Mouse (Mus musculus): ENCODE measurements around the gene Tesk1. TPM values are rescaled to one million over a fixed set of nuclear protein-coding genes. Genes with fewer than 3 reads are reported as not detected.

The Tesk1 gene
- polyA plus RNA-seq, 1 experiment = 1.6 TPM

DNA sequence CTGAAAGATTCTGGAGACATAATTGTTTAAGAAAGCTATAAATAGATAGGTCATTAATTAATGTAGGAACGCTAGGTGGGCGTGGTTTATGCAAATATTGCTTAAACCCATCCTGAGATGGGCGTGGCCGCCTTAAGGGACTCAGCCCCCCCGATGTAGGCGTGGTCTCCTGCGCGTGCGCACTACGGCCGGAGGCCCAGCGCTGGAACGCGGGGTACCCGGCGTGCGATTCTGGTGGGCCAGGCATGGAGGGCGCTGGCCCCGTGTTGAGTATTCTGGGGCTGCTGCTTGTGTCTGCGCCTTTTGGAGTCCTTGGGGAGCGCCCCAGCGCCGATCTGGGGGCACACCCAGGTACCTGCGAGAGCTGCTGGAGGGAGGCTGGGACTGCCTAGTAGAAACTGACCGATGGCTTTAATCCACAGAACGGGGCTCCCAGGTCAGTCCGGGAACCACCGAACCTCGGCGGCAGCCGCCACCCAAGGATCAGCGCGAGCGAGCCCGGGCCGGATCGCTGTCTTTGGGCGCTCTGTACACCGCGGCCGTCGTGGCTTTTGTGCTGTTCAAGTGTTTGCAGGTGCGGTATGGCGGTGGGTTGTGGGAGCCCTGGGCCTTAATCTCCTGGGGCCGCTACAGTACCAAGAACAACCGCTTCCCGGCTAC lies 51.6 kb downstream of the Tesk1 start:
- H3K9me3 ChIP-seq (ENCODE audit: control insufficient read depth, low read length) = no peaks in the 10 kb centered on the region
- H3K27me3 ChIP-seq (ENCODE audit: control insufficient read depth) = no peaks in the 10 kb centered on the region
- TF ChIP-seq GATA1 (IDR thresholded peaks at IDR 0.05; ENCODE audit: low read length) = no peak
- TF ChIP-seq TAL1 (IDR thresholded peaks at IDR 0.05; ENCODE audit: low read length) = no peak
- H3K36me3 ChIP-seq (ENCODE audit: control insufficient read depth) = peaks cover 37% of the 10 kb centered on the region
- peaks cover 81% of the 10 kb centered on the region for H3K4me1 ChIP-seq (ENCODE audit: control insufficient read depth)
- peak overlapping the region; percentile 81 for H3K4me3 ChIP-seq (replicated peaks)

DNA sequence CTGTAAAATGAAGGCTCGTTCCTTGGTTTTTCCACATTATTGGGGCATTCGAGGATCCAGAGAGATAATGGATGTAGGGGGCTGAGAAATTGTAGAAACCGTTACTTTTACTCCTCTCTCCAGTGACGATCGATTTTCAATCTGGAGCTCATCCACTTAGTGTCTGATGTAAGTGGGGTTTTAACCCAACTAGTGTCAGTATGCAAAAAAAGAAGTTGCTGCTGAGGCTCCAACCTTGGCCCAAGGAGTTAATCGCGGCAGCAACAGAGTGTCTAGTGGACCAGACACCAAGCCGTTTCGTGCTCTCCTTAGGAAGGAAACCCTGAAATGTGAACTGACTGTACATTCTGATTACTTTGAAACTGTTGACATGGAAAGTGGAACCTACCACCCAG lies 52.1 kb downstream of the Tesk1 start:
- TF ChIP-seq TAL1 (IDR thresholded peaks at IDR 0.05; ENCODE audit: low read length) (no peak), GATA1 (IDR thresholded peaks at IDR 0.05; ENCODE audit: low read length) (no peak)
- Histone ChIP-seq H3K9me3 (ENCODE audit: control insufficient read depth, low read length) (no peaks in the 10 kb centered on the region), H3K36me3 (ENCODE audit: control insufficient read depth) (peaks cover 42% of the 10 kb centered on the region), H3K4me1 (ENCODE audit: control insufficient read depth) (peaks cover 83% of the 10 kb centered on the region), H3K4me3 (replicated peaks) (peak overlapping the region; percentile 81), H3K27me3 (ENCODE audit: control insufficient read depth) (no peaks in the 10 kb centered on the region)

DNA sequence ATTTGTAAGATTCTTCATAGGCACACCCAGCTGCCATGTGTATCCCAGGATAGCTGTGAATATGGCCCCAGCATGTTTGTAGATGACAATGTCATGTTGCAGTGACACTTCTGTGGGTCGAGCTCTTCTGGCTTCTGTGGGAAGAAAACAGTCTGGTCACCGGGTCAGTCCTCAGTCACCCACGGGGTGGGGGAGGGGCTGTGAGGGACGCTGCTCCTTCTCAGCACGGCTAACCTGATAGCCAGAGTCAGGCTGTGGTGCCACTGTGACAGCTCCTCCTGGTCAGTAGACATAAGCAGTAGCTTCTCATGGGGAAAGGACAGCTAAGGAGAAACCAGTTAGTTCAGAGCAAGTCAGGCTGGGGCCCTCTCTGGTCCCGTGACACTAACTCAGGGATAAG lies 54.8 kb downstream of the Tesk1 start:
- H3K9me3 ChIP-seq (ENCODE audit: control insufficient read depth, low read length) = no peaks in the 10 kb centered on the region
- H3K36me3 ChIP-seq (ENCODE audit: control insufficient read depth) = peaks cover 43% of the 10 kb centered on the region
- TF ChIP-seq GATA1 (IDR thresholded peaks at IDR 0.05; ENCODE audit: low read length) (no peak), TAL1 (IDR thresholded peaks at IDR 0.05; ENCODE audit: low read length) (no peak)
- no peak overlapping the region for H3K4me3 ChIP-seq (replicated peaks)
- peaks cover 75% of the 10 kb centered on the region for H3K4me1 ChIP-seq (ENCODE audit: control insufficient read depth)
- no peaks in the 10 kb centered on the region for H3K27me3 ChIP-seq (ENCODE audit: control insufficient read depth)

DNA sequence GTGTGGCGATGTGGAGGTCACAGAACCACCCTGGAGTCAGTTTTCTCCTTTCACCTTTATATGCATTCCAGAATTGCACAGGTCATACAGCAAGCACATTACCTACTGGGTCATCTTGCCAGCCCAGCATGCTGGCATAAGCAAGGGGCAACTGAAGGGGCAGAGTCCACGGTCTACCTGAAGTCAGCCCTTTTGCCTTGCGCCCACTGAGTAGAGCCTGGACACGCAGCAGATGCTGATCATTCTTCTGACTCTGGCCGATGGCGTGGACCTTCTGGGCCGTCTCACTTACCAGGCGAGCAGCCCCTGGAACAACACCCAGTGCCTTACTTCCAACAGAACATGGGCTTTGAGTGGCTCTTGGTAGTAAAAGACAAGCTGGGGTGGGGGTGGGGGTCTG lies 55.7 kb downstream of the Tesk1 start:
- Histone ChIP-seq H3K9me3 (ENCODE audit: control insufficient read depth, low read length) (no peaks in the 10 kb centered on the region), H3K4me3 (replicated peaks) (peak overlapping the region; percentile 91), H3K36me3 (ENCODE audit: control insufficient read depth) (peaks cover 43% of the 10 kb centered on the region), H3K27me3 (ENCODE audit: control insufficient read depth) (no peaks in the 10 kb centered on the region), H3K4me1 (ENCODE audit: control insufficient read depth) (peaks cover 69% of the 10 kb centered on the region)
- no peak for TF ChIP-seq GATA1 (IDR thresholded peaks at IDR 0.05; ENCODE audit: low read length)
- no peak for TF ChIP-seq TAL1 (IDR thresholded peaks at IDR 0.05; ENCODE audit: low read length)

Other genes with a start within 250 kb of the Tesk1 start
- gene Atp8b5, start 174.8 kb upstream of the Tesk1 start, polyA plus RNA-seq (2012) = not detected in 2 replicates
- 0.03 TPM in 1 of 2 replicates, not detected in the other for gene Rusc2, start 60.0 kb upstream of the Tesk1 start, polyA plus RNA-seq (2012)
- 0.05 and 0.10 TPM in 2 replicates for gene Fam166b, start 12.8 kb upstream of the Tesk1 start, polyA plus RNA-seq (2012)
- gene Cd72, start 12.7 kb downstream of the Tesk1 start, polyA plus RNA-seq (2012) = 0.09 TPM in 1 of 2 replicates, not detected in the other
- gene Sit1, start 41.8 kb downstream of the Tesk1 start, polyA plus RNA-seq (2012) = not detected in 2 replicates
- gene Ccdc107, start 51.0 kb downstream of the Tesk1 start, polyA plus RNA-seq (2012) = 10.5 and 12.4 TPM in 2 replicates
- 9.4 and 10.5 TPM in 2 replicates for gene Arhgef39, start 57.8 kb downstream of the Tesk1 start, polyA plus RNA-seq (2012)
- gene Car9, start 65.0 kb downstream of the Tesk1 start, polyA plus RNA-seq (2012) = not detected in 2 replicates
- gene Tpm2, start 81.8 kb downstream of the Tesk1 start, polyA plus RNA-seq (2012) = 0.13 TPM in 1 of 2 replicates, not detected in the other
- gene Creb3, start 120.4 kb downstream of the Tesk1 start, polyA plus RNA-seq (2012) = 0.10 and 0.20 TPM in 2 replicates
- gene Tln1, start 120.8 kb downstream of the Tesk1 start, polyA plus RNA-seq (2012) = 17.6 and 19.2 TPM in 2 replicates
- 3.5 and 7.2 TPM in 2 replicates for gene Rgp1, start 136.8 kb downstream of the Tesk1 start, polyA plus RNA-seq (2012)
- gene Gba2, start 136.9 kb downstream of the Tesk1 start, polyA plus RNA-seq (2012) = 0.70 and 1.1 TPM in 2 replicates
- not detected in 2 replicates for gene Msmp, start 142.6 kb downstream of the Tesk1 start, polyA plus RNA-seq (2012)
- 0.15 TPM in 1 of 2 replicates, not detected in the other for gene Npr2, start 190.0 kb downstream of the Tesk1 start, polyA plus RNA-seq (2012)
- not detected in 2 replicates for gene Spag8, start 211.7 kb downstream of the Tesk1 start, polyA plus RNA-seq (2012)
- gene Hint2, start 214.5 kb downstream of the Tesk1 start, polyA plus RNA-seq (2012) = 3.9 and 4.6 TPM in 2 replicates
- 0.03 and 0.11 TPM in 2 replicates for gene Tmem8b, start 227.0 kb downstream of the Tesk1 start, polyA plus RNA-seq (2012)
- gene Fam221b, start 227.2 kb downstream of the Tesk1 start, polyA plus RNA-seq (2012) = 0.03 and 0.04 TPM in 2 replicates

Measured in erythroblast, embryonic 14.5 days (primary cell).